Mouse (Mus musculus) liver, adult 2 months (tissue): ENCODE measurements at regions not wholly inside any gene's neighbourhood (a gene's known extent, or its start where the extent isn't known, plus 50 kb on each side); places are given as distances from the start of the nearest gene placed in this dataset.

ENCODE experiments used
- DNase-seq: peaks from one replicate; pipeline ENCODE4 v3.0.0-alpha.2; 2011; ENCODE audit warnings: low read depth, low spot score; ENCODE audit errors: extremely low read depth
- H3K27ac ChIP-seq: fragments of 200-500 bp; replicated peaks from 2 replicates; pipeline ENCODE4 v1.5.1; 2012; ENCODE audit warnings: low read depth, mild to moderate bottlenecking, control low read depth, inconsistent platforms, low read length; ENCODE audit not compliant: insufficient read depth
- H3K27me3 ChIP-seq: fragments of 200-500 bp; 2 replicates; pipeline ENCODE4 v1.6.1; 2012; ENCODE audit warnings: mild to moderate bottlenecking, moderate library complexity, low read length, inconsistent platforms; ENCODE audit not compliant: control insufficient read depth, insufficient read depth
- H3K36me3 ChIP-seq: fragments of 200-500 bp; 2 replicates; pipeline ENCODE4 v1.6.1; 2012; ENCODE audit warnings: low read length, inconsistent platforms; ENCODE audit not compliant: control insufficient read depth, insufficient read depth
- H3K4me1 ChIP-seq: fragments of 200-500 bp; 2 replicates; pipeline ENCODE4 v1.6.1; 2011; ENCODE audit warnings: low read length; ENCODE audit not compliant: control insufficient read depth, insufficient read depth
- H3K4me3 ChIP-seq: fragments of 200-500 bp; 2 replicates; pipeline ENCODE4 v1.5.1; 2011; ENCODE audit warnings: low read depth, mild to moderate bottlenecking, control low read depth, low read length, moderate library complexity; ENCODE audit not compliant: insufficient read depth
- H3K79me2 ChIP-seq: fragments of 200-500 bp; 2 replicates; pipeline ENCODE4 v1.6.1; 2012; ENCODE audit warnings: inconsistent platforms, mild to moderate bottlenecking, low read length, moderate library complexity; ENCODE audit not compliant: control insufficient read depth, insufficient read depth
- H3K9ac ChIP-seq: fragments of 200-500 bp; 2 replicates; pipeline ENCODE4 v1.6.1; 2012; ENCODE audit warnings: low read depth, mild to moderate bottlenecking, control low read depth, inconsistent platforms, low read length
- CTCF ChIP-seq: fragments of 200-500 bp; IDR thresholded peaks from 2 replicates; pipeline ENCODE4 v1.5.1; 2011; ENCODE audit warnings: low read depth, low read length, control low read depth
- POLR2A ChIP-seq: fragments of 200-500 bp; IDR thresholded peaks from 2 replicates; pipeline ENCODE4 v1.6.1; 2011; ENCODE audit warnings: low read length, control low read depth; ENCODE audit not compliant: insufficient read depth; ENCODE audit errors: extremely low read depth
- WGBS: fragments of 180-500 bp; shearing (Covaris S2); methylation state at CpG from one replicate; pipeline ENCODE4 v1.1.7; 2018; 5-methylcytosine and 5-hydroxymethylcytosine counted together

DNA sequence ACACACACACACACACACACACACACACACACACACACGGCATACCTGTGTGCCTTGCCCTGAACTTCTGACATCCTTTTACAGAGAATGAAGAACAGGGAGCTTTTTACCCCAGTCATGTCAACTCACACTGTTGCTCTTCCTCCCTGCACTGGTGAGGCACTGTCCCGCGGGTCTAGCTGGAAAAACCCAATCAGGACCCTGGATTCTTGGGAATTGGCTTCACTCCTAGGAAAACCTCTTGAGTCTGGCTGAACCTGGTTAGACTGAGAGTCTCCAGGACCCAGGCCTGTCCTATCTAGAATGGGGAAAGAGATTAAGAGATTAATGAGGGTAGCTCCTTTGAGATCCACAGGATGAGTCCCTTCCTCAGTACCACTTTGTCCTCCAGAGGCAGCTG lies 54.5 kb upstream of the Spred2 start:
- 92% methylated on average over 3 of the region's 3 CpGs for WGBS
- no peak for DNase-seq
- Histone ChIP-seq H3K36me3 (no peaks in the 10 kb centered on the region), H3K27ac (no peak overlapping the region), H3K4me1 (no peaks in the 10 kb centered on the region), H3K9ac (no peak overlapping the region), H3K79me2 (no peaks in the 10 kb centered on the region), H3K4me3 (no peak overlapping the region), H3K27me3 (no peaks in the 10 kb centered on the region)
- no peak for TF ChIP-seq CTCF
- no peak for TF ChIP-seq POLR2A

DNA sequence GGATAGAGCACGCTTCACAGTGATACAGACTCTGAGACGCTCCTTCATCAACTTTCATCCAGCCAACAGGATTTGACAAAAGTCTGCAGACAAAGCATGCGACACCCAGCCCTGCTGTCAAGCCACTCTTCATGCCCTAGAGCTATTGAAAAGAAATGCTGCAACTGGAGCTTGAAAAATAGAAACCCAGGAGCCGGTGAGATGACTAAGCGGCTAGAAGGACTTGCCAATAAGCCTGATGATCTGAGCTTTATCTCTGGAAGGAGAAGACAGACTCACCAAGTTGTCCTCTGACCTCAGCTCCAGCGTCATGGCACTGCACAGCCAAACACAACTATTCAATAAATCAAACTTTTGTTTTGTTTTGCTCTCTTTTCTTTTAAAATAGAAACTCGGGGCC lies 54.0 kb upstream of the Spred2 start:
- no peak for DNase-seq
- TF ChIP-seq POLR2A = no peak
- TF ChIP-seq CTCF = no peak
- no peak overlapping the region for H3K27ac ChIP-seq
- no peaks in the 10 kb centered on the region for H3K36me3 ChIP-seq
- H3K4me1 ChIP-seq = no peaks in the 10 kb centered on the region
- no peak overlapping the region for H3K9ac ChIP-seq
- WGBS = 79% methylated on average over 7 of the region's 7 CpGs
- no peak overlapping the region for H3K4me3 ChIP-seq
- H3K79me2 ChIP-seq = no peaks in the 10 kb centered on the region
- H3K27me3 ChIP-seq = no peaks in the 10 kb centered on the region

DNA sequence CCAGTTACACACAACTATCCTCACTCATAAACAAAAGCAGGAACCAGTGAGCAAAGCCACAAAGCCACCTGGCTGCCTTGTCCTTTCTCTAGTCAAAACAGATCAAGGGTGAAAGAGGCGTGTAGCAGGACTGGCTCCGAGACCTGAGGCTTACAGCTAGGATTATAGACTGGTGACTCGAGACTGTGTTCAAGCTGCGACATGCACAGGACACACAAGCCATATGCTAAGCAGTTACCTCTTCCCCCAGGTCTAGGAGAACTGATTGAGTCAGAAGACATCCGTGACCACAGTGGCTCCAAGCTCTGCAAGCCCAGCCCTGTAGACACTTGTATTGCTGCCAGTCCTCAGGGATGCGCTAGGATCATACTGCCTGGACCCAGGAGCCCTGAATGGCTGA lies 50.4 kb upstream of the Spred2 start:
- H3K4me1 ChIP-seq = no peaks in the 10 kb centered on the region
- H3K9ac ChIP-seq = no peak overlapping the region
- no peaks in the 10 kb centered on the region for H3K79me2 ChIP-seq
- H3K4me3 ChIP-seq = no peak overlapping the region
- no peak for DNase-seq
- no peaks in the 10 kb centered on the region for H3K27me3 ChIP-seq
- TF ChIP-seq CTCF (no peak), POLR2A (no peak)
- H3K27ac ChIP-seq = no peak overlapping the region
- H3K36me3 ChIP-seq = no peaks in the 10 kb centered on the region
- WGBS = 96% methylated on average over 6 of the region's 6 CpGs
